Mouse (Mus musculus): ENCODE measurements at regions not wholly inside any gene's neighbourhood (a gene's known extent, or its start where the extent isn't known, plus 50 kb on each side); places are given as distances from the start of the nearest gene placed in this dataset.
"Not testable (repeated sequence)": the region's sequence is repeated elsewhere in the genome, so short reads cannot be mapped to it uniquely, and the experiment has no call there.

DNA sequence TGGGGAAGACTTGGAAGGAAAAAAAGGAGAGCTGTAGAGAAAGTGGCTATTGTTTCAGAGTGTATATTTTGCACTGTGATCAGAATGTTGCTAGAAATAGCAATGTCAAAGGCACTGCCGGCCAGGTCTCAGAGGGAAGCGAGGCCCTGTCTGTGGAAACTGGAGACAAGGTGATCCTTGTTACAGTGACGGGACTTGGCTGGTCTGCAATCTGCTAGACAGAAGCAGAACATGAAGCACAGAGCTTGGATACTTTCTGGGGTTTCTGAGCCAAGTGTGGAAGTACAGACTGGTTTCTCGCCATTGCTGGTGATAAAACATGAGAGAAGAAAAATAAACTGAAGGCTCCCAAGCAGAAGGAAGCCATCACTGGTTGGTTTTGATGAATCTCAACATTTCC, 198.3 kb upstream of the Slc7a14 start:
- DNase-seq (ENCODE audit: low spot score) = no peak

DNA sequence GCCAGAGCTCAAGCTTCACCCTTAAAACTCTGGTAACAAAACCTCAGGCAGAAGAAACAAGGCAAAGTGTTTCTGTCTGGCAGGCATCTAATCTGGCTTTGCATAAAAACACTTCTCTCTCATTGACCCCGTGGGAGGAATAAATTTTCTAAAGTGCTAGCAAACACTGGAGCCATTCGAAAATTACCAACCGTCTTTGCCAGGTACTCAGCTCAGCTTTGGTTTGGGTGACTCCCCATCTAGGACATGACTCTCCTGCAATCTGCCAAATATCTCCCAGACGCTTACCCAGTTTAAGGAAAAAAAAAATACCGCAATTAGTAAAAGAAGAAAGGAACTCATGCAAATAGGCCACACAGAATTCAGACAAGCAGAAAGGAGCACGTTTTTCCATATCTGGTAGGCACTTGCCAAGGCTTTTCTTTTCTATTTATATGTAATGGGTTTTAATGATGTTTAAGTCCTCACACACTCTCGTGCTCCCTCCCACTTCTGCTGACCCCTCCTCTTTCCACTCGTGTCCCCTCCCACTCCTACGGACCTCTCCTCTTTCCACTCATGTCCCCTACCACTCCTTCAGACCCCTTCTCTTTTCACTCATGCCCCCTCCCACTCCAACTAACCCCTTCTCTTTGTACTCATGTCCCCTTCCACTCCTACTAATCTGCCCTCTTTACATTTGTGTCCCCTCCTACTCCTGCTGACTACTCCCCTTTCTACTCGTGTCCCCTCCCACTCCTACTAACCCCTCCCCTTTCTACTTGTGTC, 189.2 kb upstream of the Slc7a14 start:
- DNase-seq (ENCODE audit: low spot score) = no peak

DNA sequence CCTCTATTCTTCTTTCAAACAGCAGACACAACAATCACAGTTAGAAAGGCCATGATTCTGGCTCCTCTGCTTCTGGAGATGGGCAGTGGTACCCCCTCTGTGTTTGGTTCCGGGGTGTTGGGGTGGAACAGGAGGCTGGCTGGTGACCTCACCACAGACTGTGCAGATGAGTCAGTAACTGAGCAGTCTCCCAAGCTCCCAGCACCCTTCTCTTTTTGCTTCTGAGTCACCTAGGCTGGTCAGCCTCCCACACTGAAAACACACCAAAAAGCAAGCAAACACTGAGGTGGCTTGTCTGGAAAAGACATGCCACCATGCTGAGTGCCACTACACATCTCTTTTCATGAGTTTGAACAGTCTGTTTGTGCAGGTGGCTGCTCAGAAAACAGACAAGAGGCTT, 185.1 kb upstream of the Slc7a14 start:
- no peak for DNase-seq (ENCODE audit: low spot score)

GRCm38 (mm10) chr3:31494706-31495105, 184.5 kb upstream of the Slc7a14 start:
- no peak for DNase-seq (ENCODE audit: low spot score)

GRCm38 (mm10) chr3:31491736-31492135, 181.6 kb upstream of the Slc7a14 start:
- not testable (repeated sequence) for DNase-seq (ENCODE audit: low spot score)

DNA sequence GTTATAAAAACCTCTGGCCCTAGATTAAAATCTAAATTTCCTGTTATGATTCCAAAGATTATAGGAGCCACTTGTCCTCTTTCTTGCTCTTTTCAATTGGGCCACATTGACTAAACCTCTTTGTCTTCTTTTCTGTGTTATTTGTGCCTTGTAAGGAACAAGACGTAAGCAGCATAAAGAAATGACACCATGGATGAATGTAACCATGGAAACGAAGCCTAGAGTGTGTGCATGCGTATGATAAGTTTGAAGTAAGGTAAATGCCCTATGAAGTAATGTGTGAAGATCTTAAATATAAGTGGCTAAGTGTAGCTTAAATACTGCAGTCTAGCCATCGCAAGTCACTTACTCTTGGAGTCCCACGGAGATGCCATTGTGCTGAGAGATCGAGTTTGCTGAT, 177.4 kb upstream of the Slc7a14 start:
- DNase-seq (ENCODE audit: low spot score) = no peak

GRCm38 (mm10) chr3:31481964-31482363, 171.8 kb upstream of the Slc7a14 start:
- no peak for DNase-seq (ENCODE audit: low spot score)

DNA sequence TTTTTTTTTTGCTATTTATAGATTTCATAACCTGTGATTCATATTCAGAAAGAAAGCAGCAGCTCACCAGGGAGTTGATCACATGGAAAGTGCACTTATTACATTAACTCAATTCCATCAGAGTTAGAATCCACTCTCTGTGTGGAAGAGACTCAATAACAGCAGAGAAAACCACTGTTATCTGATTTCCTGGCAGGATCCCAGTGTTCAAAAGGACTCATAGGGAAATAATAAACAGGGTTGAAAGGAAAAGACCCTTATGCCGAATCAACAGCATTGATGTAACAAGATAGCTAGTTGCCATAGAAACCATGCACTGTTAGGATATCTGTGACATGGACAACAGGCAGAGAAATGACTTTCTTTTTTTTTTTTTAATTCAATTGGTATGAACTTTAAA, 157.7 kb upstream of the Slc7a14 start:
- no peak for DNase-seq (ENCODE audit: low spot score)

- DNase-seq (ENCODE audit: low spot score) = no peak
These were observed 154.1 kb upstream of the Slc7a14 start for GRCm38 (mm10) chr3:31464260-31464659.

- peak; percentile 33 for DNase-seq (ENCODE audit: low spot score)
These were observed 149.3 kb upstream of the Slc7a14 start for GRCm38 (mm10) chr3:31459456-31459855.

GRCm38 (mm10) chr3:31457938-31458337, 147.8 kb upstream of the Slc7a14 start:
- DNase-seq (ENCODE audit: low spot score) = no peak

GRCm38 (mm10) chr3:31455031-31455430, 144.9 kb upstream of the Slc7a14 start:
- DNase-seq (ENCODE audit: low spot score) = no peak

DNA sequence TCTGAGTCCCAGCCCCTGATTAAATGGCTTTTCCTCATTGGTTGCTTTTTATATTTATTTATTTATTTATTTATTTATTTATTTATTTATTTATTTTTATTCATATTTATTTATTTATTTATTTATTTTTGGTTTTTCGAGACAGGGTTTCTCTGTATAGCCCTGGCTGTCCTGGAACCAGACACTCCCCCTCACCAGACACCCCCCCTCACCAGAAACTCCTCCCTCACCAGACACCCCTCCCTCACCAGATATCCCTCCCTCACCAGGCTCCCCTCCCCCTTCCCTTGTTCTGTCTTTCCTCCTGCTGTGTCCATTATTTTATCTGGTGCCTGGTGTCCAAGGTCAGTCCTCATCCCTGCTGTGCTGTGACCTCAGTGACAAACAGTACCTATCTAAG, 134.7 kb upstream of the Slc7a14 start:
- DNase-seq (ENCODE audit: low spot score) = no peak

DNA sequence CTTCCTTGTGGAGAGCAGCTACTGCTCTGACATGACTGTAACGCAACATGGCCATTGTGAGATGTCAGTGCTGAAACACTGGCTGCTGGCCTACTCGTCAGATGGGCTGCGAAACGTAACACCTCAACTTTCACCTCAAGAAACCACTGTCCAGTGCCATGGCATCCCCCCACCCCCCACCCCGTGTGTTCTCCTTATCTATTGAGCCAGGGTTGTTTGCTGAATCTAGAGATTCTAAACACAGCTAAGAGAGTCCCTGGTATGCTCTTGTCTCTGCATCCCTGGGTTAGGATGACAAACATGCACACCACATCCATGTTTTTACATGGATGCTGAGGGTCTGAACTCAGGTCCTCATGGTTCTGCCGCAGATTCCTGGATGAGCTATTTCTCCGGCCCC, 134.1 kb upstream of the Slc7a14 start:
- no peak for DNase-seq (ENCODE audit: low spot score)

- no peak for DNase-seq (ENCODE audit: low spot score)
These were observed 133.7 kb upstream of the Slc7a14 start for GRCm38 (mm10) chr3:31443894-31444293.

GRCm38 (mm10) chr3:31440282-31440681, 130.1 kb upstream of the Slc7a14 start:
- no peak for DNase-seq (ENCODE audit: low spot score)

DNA sequence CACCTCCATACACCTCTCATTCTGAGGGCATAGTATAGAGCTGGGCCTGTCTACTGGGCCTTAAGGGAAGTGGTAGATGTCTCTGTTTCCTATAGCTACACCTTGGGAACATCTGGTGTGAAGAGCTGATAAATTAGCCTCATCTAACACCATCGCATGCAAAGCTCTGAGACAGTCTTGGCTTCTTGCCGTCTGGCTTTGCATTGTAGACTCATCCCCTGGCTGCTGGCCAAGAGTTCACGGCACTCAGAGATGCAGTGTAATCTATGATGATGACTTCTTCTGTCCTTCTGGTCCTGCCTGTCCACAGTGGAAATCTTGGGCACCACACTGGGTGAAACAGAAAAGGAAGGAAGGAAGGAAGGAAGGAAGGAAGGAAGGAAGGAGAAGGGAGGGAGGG, 127.8 kb upstream of the Slc7a14 start:
- no peak for DNase-seq (ENCODE audit: low spot score)

GRCm38 (mm10) chr3:31435204-31435963, 125.2 kb upstream of the Slc7a14 start:
- DNase-seq (ENCODE audit: low spot score) = no peak

DNA sequence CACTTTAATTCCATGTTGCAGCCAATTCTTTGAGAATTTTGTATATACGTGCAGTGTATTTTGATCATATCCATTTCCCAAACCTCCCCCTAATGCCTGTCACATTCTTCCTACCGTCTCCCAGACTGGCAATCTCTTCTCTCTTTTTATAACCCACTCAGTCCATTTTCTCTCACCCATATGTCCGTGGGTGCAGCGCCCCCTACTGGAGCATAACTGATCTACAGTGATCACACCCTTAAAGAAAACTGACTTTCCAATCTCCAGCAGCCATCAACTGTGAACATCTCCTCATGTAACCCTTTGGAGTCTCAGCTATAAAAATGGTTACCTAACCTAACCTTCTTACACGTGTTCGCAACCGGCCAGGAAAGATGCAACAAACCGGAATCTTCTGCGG, 123.0 kb upstream of the Slc7a14 start:
- no peak for DNase-seq (ENCODE audit: low spot score)

- no peak for DNase-seq (ENCODE audit: low spot score)
These were observed 113.3 kb upstream of the Slc7a14 start for GRCm38 (mm10) chr3:31423517-31423916.

- DNase-seq (ENCODE audit: low spot score) = no peak
These were observed 98.6 kb upstream of the Slc7a14 start for GRCm38 (mm10) chr3:31408802-31409201.

GRCm38 (mm10) chr3:31405880-31406279, 95.7 kb upstream of the Slc7a14 start:
- DNase-seq (ENCODE audit: low spot score) = no peak

DNA sequence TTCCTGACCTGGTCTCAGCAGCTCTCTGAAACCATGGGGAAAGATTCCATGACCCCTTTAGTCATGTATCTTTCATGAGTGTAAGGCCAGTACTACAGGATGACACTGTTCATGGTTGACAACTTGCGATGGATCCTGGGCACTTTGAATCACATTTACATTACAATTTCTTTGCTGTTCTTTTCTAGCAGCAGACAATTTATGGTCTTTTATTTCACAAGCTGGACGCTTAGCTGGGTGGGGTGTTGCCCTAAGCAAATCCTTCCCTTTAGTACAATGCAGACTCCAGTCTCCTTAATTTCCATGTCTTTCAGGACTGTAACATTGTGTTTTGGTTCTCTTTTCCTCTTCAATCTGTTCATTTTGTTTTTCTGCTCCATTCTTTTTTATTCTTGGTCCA, 89.0 kb upstream of the Slc7a14 start:
- DNase-seq (ENCODE audit: low spot score) = no peak

DNA sequence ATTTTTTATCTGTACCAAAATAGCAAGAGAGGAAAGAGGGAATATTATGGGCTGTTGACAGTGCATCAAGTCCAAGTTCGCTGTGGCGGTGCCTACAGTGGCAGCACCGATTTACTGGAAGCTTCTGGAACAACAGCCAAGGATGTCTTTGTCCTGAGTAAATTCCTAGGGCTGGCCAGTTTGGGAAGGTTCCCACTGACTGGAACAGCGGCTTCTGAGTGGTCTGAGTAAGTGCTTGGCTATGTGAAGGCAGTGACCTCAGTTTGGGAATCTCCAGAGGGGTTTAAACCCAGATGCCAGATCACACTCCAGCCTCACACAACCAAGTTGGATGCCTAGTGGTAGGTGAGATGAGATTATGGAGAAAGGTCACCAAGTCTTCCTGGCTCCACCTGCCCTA, 84.4 kb upstream of the Slc7a14 start:
- DNase-seq (ENCODE audit: low spot score) = no peak

Data from urinary bladder, postnatal 25 days (tissue).